Mouse (Mus musculus): ENCODE data around the gene Fam166b.

DNA sequence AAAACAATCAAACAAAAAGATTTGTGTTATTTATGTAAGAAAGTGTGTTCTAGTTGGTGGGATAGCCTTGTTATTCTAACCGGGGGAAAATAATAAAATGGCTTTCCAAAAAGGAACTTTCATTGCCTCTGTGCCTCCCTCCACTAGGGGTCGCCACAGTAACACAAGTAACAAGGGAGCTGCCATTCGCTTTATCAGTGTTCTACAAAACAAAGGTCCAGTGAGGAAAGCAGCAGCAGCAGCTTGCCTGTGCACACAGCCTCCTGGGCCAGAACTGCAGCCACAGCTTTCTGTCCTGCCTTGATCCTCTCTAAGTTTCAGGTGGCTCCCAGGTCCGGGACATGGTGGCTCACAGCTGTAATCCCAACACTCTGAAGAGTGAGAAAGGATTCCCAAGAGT is 2.8 kb upstream of the Fam166b start:
- peak; percentile 95 for TF ChIP-seq CTCF (IDR thresholded peaks at IDR 0.05)
- 0 out of 2 replicates have a peak, but pooled peaks have one; percentile 20 for TF ChIP-seq POLR2A (IDR thresholded peaks at IDR 0.05; ENCODE audit: insufficient read depth, low read depth, low read length)

All from heart, adult 2 months (tissue).